Mouse (Mus musculus) olfactory bulb, adult 2 months (tissue): ENCODE measurements at regions not wholly inside any gene's neighbourhood (a gene's known extent, or its start where the extent isn't known, plus 50 kb on each side); places are given as distances from the start of the nearest gene placed in this dataset.

ENCODE experiments used
- H3K27ac ChIP-seq: fragments of 200-500 bp; 2 replicates; pipeline ENCODE4 v1.5.1; 2012; ENCODE audit warnings: low read depth, low read length; ENCODE audit not compliant: insufficient read depth
- H3K4me1 ChIP-seq: fragments of 200-500 bp; 2 replicates; pipeline ENCODE4 v1.6.1; 2012; ENCODE audit warnings: low read length; ENCODE audit not compliant: control insufficient read depth, insufficient read depth
- H3K4me3 ChIP-seq: fragments of 200-500 bp; 2 replicates; pipeline ENCODE4 v1.5.1; 2012; ENCODE audit warnings: mild to moderate bottlenecking, low read depth, low read length, moderate library complexity; ENCODE audit not compliant: insufficient read depth
- CTCF ChIP-seq: fragments of 200-500 bp; IDR thresholded peaks from 2 replicates; pipeline ENCODE4 v1.5.1; 2012; ENCODE audit warnings: low read depth, mild to moderate bottlenecking, low read length, moderate library complexity; ENCODE audit not compliant: insufficient read depth
- POLR2A ChIP-seq: fragments of 200-500 bp; IDR thresholded peaks from 2 replicates; pipeline ENCODE4 v1.6.1; 2012; ENCODE audit warnings: mild to moderate bottlenecking, low read depth, low read length, moderate library complexity; ENCODE audit not compliant: insufficient read depth
- whole genome bisulfite sequencing: fragments of 180-500 bp; shearing (Covaris S2); methylation state at CpG from one replicate; pipeline ENCODE4 v1.1.7; 2018; 5-methylcytosine and 5-hydroxymethylcytosine counted together

DNA sequence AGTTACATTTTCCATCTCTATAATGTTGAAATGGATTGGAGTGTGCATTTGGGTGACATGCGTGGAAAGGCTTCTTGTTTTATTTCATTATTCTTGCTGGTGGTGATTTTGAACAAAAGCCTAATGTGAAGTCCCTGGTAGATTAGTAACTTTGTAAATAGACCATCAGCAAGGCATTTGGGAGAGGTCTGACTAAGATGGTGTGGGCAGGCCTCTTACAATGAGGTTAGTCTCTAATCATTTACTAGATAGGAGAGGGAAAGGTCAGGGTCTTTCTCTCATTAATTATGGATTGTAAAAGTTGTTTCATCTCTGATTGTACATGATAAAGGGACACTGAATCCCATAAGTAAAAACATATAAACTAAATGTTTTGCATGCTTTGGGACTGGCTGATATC lies 306.0 kb upstream of the Robo2 start:
- TF ChIP-seq POLR2A: no peak
- no peak for TF ChIP-seq CTCF
- 91% methylated on average over 1 of the region's 1 CpGs for WGBS

DNA sequence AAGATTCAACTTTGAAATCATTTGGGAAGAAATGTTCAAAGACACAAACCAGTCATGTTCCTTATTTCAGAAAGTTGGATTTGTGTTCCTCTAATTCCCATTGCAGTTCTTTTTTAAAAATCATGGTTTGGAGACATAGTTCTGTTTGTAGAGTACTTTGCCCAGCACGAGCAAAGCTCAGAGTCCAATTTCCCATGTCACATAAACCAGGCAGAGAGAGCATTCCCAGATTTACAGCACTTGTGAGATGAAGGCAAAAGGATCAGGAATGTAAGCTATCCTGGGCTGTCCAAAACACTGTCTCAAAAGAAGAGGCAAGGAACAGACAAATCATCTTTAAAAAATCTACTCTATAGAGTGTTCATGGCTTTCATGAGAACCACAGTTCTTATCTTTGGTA lies 303.3 kb upstream of the Robo2 start:
- 81% methylated on average over 1 of the region's 1 CpGs for WGBS
- Histone ChIP-seq H3K4me1 (no peaks in the 10 kb centered on the region), H3K27ac (no peak overlapping the region), H3K4me3 (no peak overlapping the region)
- TF ChIP-seq POLR2A (no peak), CTCF (no peak)

More for the DNA sequence above, 306.0 kb upstream of the Robo2 start:
- H3K4me1 ChIP-seq: no peaks in the 10 kb centered on the region
- H3K4me3 ChIP-seq: no peak overlapping the region
- H3K27ac ChIP-seq: no peak overlapping the region

DNA sequence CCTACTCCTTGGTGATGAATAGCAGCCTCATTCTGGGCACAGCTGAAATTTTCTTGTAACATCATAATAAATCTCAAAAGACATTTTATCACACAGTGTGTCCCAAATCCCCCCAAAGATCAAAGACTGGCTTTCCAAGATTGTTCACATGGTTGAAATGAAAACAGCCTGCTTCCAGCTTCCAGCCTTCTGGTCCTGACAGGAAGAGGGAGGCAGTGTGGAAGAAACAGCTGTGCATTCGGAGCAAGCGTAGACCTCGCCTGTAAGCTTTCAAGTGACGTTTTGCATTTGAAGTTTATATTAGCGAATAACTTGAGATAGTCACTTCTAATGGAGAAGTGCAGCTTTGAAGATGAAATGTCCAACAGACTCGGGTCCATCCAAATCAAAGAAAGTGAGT lies 300.9 kb upstream of the Robo2 start:
- 59% methylated on average over 6 of the region's 6 CpGs for WGBS
- Histone ChIP-seq H3K4me3 (no peak overlapping the region), H3K4me1 (no peaks in the 10 kb centered on the region), H3K27ac (no peak overlapping the region)
- TF ChIP-seq CTCF: no peak
- TF ChIP-seq POLR2A: no peak

DNA sequence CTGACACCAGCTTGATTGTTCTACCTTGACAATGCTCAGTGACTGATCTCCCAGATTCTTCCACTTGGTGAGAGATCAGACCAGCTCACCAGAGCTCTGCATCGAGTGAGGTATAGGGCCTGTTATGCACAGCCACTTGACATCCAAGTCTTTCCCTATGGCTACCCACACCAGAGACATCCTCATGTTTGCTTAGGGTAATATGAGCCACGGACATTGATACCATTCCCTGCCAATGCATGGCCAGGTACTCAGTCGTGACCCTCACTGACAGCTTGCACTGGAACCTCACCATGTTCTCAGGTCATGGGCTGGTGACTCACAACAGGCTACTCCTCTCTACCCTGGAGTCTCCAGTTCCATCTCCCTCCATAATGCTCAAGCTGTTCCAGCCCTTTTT lies 290.4 kb upstream of the Robo2 start:
- TF ChIP-seq POLR2A (no peak), CTCF (no peak)
- no peaks in the 10 kb centered on the region for H3K4me1 ChIP-seq
- 91% methylated on average over 3 of the region's 3 CpGs for WGBS
- H3K4me3 ChIP-seq: no peak overlapping the region
- H3K27ac ChIP-seq: no peak overlapping the region

DNA sequence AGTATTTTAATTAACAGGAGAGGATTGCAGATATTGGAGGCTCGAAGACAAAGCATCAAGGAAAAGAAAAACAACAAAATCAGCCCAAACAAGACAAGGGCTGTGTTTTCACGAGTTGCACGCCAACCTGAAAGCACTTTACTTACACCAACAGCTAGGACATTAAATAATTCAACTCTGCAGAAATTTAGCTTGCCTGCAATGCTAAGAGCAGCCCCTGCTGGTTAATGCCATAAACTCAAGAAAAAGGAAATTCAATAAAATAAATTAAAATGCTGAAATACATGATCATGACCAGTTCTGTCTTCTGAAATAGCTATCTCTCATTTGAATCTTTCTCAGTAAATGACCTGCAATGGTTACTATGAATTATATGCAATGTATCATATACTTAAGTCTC lies 271.7 kb upstream of the Robo2 start:
- Histone ChIP-seq H3K4me3 (no peak overlapping the region), H3K27ac (no peak overlapping the region), H3K4me1 (no peaks in the 10 kb centered on the region)
- no peak for TF ChIP-seq POLR2A
- no peak for TF ChIP-seq CTCF
- WGBS: 14% methylated on average over 3 of the region's 3 CpGs

GRCm38 (mm10) chr16:74675586-74675985 lies 264.0 kb upstream of the Robo2 start:
- TF ChIP-seq CTCF: no peak
- TF ChIP-seq POLR2A: no peak
- Histone ChIP-seq H3K27ac (no peak overlapping the region), H3K4me1 (no peaks in the 10 kb centered on the region), H3K4me3 (no peak overlapping the region)

DNA sequence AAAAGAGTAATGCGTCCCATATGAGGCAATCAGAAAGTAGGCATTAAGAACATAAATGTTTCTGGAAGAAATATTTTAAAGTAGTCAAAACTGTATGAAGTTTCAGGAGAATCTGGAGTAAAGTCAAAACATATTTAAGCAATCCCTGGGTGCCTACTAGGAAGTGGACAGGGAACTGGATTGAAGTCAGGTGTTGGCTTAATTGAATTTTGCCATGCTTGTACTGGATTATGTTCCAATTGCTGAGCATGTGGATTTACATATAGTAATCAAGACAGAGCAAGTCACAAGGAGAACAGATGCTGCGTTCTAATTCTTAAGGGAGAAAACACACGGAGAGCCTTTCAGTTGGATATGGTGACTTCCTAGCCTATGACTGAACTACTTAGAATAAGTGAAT lies 259.8 kb upstream of the Robo2 start:
- H3K4me3 ChIP-seq: no peak overlapping the region
- no peaks in the 10 kb centered on the region for H3K4me1 ChIP-seq
- 91% methylated on average over 3 of the region's 3 CpGs for WGBS
- no peak overlapping the region for H3K27ac ChIP-seq
- TF ChIP-seq CTCF: no peak
- TF ChIP-seq POLR2A: no peak

DNA sequence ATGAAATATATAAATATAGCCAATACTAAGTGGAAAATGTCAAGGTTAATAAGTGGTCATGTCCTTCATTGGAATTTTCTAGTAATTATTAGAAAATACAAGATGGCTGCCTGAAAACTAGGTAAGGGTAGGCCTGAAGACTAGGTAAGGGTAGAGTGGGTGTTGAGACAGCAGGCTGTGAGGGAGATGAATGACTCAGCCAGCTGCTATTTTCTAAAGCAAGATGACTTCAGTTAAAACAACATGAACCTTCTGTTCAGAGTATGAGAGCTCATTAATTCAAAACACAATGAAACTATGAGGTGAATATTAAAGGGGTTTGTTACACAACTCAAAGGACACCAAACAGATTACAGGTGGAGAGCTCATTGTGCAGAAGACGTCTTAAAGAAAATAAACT lies 252.7 kb upstream of the Robo2 start:
- TF ChIP-seq CTCF (no peak), POLR2A (no peak)
- 59% methylated on average over 1 of the region's 1 CpGs for WGBS

DNA sequence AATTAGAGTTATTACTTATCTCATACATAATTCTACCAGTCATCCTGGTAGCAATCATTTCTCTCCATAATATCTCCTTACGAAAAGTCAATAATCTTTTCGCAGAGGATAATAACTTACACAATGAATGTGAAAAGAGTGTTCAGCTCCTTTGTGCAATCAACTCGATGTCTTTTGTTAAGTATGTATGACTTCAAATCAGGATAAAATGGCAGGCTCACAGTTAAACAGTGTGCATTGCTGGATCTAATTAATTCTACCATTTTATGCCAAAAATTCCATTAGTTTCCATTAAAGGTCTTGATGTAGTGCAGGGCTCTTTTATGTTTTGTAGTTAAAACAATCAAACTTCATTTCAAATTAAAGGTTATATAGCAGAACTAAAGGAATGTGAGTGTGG lies 239.6 kb upstream of the Robo2 start:
- 69% methylated on average over 3 of the region's 3 CpGs for WGBS
- no peak for TF ChIP-seq CTCF
- no peak for TF ChIP-seq POLR2A
- H3K4me1 ChIP-seq: no peaks in the 10 kb centered on the region

More for the DNA sequence above, 252.7 kb upstream of the Robo2 start:
- H3K27ac ChIP-seq: no peak overlapping the region
- H3K4me1 ChIP-seq: no peaks in the 10 kb centered on the region
- no peak overlapping the region for H3K4me3 ChIP-seq

DNA sequence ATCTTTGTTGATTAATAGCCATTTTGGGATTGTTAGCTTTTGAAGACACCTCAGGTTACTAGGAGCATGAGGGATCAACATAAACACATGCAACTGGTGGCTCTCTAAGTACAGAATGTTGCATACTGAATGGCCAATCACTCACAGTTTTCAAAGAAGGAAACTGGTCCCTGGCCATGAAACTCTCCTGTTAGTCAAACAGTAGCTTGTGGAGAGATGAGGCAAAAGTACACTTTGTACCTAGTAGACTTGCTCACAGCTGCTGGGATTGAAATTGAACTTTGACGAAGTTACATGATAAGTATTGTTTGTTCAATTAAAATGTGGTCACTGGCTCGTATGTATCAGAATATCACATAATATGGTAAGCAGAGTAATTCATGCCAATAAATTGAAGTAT lies 237.6 kb upstream of the Robo2 start:
- WGBS: 94% methylated on average over 2 of the region's 2 CpGs
- Histone ChIP-seq H3K4me3 (no peak overlapping the region), H3K27ac (no peak overlapping the region), H3K4me1 (no peaks in the 10 kb centered on the region)
- TF ChIP-seq CTCF (no peak), POLR2A (no peak)

More for the DNA sequence above, 239.6 kb upstream of the Robo2 start:
- Histone ChIP-seq H3K27ac (no peak overlapping the region), H3K4me3 (no peak overlapping the region)

DNA sequence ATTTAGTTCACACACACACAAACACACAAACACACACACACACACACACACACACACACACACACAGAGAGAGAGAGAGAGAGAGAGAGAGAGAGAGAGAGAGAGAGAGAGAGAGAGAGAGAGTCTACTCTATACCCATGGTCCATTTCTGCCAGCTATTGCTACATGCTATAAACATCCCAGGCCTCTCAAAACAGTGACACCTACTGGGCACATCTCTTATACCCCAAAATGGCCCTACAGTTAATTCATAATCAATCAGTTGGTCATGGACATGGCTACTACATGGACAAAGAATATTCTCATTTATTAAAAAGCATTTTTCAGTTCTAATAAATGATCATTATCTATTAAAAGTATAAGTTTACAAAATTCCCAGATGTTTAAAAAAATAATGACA lies 236.8 kb upstream of the Robo2 start:
- Histone ChIP-seq H3K4me1 (no peaks in the 10 kb centered on the region), H3K4me3 (no peak overlapping the region), H3K27ac (no peak overlapping the region)
- TF ChIP-seq CTCF: no peak
- no peak for TF ChIP-seq POLR2A
